Mouse (Mus musculus): ENCODE measurements at regions not wholly inside any gene's neighbourhood (a gene's known extent, or its start where the extent isn't known, plus 50 kb on each side); places are given as distances from the start of the nearest gene placed in this dataset.

GRCm38 (mm10) chr12:109968303-109968702 is 310.6 kb upstream of the Dio3 start:
- no peak for TF ChIP-seq POLR2A (IDR thresholded peaks at IDR 0.05; ENCODE audit: low read depth, low read length)
- TF ChIP-seq CTCF (IDR thresholded peaks at IDR 0.05; ENCODE audit: extremely low read depth, insufficient read depth, insufficient read length, insufficient replicate concordance) = no peak
